In the genomic region with DNA sequence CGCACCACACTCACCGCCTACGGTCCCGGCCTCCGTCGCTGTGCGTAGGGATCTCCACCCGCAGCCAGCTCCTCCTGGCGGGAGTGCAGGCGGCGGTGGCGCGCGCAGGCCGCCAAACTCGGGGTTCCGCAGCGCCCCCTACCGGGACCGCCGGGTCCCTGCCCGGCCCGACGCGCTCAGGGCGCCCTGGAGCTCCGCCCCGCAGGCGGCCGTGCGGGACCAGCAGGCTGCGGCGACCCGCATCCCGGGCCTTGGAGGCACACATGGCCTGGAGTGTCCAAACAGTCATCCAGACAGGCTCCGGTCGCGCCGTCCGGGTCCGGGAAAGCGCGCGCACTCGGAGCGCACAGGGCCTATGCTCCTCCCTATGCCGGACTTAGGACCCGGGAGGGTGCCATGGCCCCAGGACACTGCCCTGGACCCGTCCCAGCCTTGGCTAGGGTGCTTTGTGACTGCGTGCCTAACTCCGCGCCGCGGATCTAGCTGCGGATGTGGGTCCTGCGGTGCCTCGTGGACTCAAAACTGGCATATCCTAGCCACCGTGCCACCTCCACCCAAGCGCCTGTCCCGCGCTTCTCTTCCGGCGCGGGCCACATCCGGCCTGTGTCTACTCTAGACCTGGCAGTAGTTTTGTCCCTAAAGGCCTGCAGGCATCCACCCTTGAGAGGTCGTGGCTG, we compare ENCODE assay signal across 8 mouse cellular contexts. TPM values are rescaled to one million over a fixed set of nuclear protein-coding genes. Genes with fewer than 3 reads are reported as not detected.
DNase-seq lines count a peak whose midpoint lies in the region; TF ChIP-seq lines count a peak whose summit lies in the region.

No protein-coding gene starts in this region.

- no peaks in the 10 kb centered on the region for H3K36me3 ChIP-seq in hindbrain, embryonic 10.5 days

- H3K4me1 ChIP-seq in cerebellum, adult 2 months (ENCODE audit: control insufficient read depth, insufficient read depth, low read length), result peaks cover 19% of the 10 kb centered on the region
- H3K4me1 ChIP-seq in hindbrain, embryonic 10.5 days (replicated peaks), result peaks cover 84% of the 10 kb centered on the region

- H3K9me3 ChIP-seq in hindbrain, embryonic 10.5 days, result 0 out of 2 replicates have a peak, but pooled peaks cover 2% of the 10 kb centered on the region

- TF ChIP-seq POLR2A in cerebellum, adult 2 months (IDR thresholded peaks at IDR 0.05; ENCODE audit: borderline replicate concordance, insufficient read depth, low read length), result peak; percentile 84

- peak; percentile 29 for DNase-seq in MEL-GATA-1-ER (ENCODE audit: extremely low read depth, low read depth)
- peak; percentile 86 to 92 for DNase-seq in cerebellum, adult 2 months
- peak; percentile 85 for DNase-seq in forelimb bud, embryonic 11.5 days (ENCODE audit: low read depth, low spot score)
- peak; percentile 89 for DNase-seq in hindbrain, embryonic 10.5 days (ENCODE audit: low spot score)
- peak; percentile 80 to 86 for DNase-seq in layer of hippocampus, postnatal 14 days (ENCODE audit: low spot score in 2 of 2)
- DNase-seq in lung, postnatal 10 days, result peak; percentile 84
- peak; percentile 90 for DNase-seq in ovary, postnatal 14 days (ENCODE audit: low spot score)
- DNase-seq in thymus, postnatal 14 days, result peak; percentile 88

- H3K4me3 ChIP-seq in cerebellum, adult 2 months (replicated peaks; ENCODE audit: insufficient read depth, low read depth, low read length), result peak overlapping the region; percentile 92
- H3K4me3 ChIP-seq in hindbrain, embryonic 10.5 days, result peak overlapping the region; percentile 70

- WGBS in cerebellum, adult 2 months, result under 1% methylated on average over 66 of the region's 66 CpGs
- under 1% methylated on average over 66 of the region's 66 CpGs for WGBS in hindbrain, embryonic 10.5 days

- H3K27ac ChIP-seq in cerebellum, adult 2 months (ENCODE audit: insufficient read depth, low read length), result peak overlapping the region; percentile 91
- H3K27ac ChIP-seq in hindbrain, embryonic 10.5 days, result peak overlapping the region; percentile 94

- H3K27me3 ChIP-seq in cerebellum, adult 2 months (ENCODE audit: control insufficient read depth, insufficient read depth, low read length), result no peaks in the 10 kb centered on the region
- peaks cover 33% of the 10 kb centered on the region for H3K27me3 ChIP-seq in hindbrain, embryonic 10.5 days (ENCODE audit: insufficient read depth, poor library complexity, severe bottlenecking)

- peak; percentile 65 for TF ChIP-seq CTCF in cerebellum, adult 2 months (IDR thresholded peaks at IDR 0.05; ENCODE audit: borderline replicate concordance, insufficient read depth, low read depth, low read length)

RNA-seq across cellular contexts. Expression of a gene that starts 3.0 kb away (rescaled TPM):
- polyA plus RNA-seq in cerebellum, adult 2 months (2012; rRNA removed), result 35.6 and 39.7 TPM in 2 replicates
- 28.5 and 33.1 TPM in 2 replicates for polyA plus RNA-seq in hindbrain, embryonic 10.5 days (2016; fragmentation: Nextera tagmentation; extraction: Ambion mirVana)
- total RNA-seq in layer of hippocampus, postnatal 14 days (2021), result 10 to 100 TPM; 14.5 to 16.3 TPM

Comparison
In these comparisons a context has a peak if more than half of its experiments do, and no peak if none do; other contexts are left out.
1. Peak in every context shown above with its lines: DNase-seq, H3K4me3 ChIP-seq and H3K27ac ChIP-seq.
2. DNase-seq: peak in every context shown above with its lines; median percentile 90 in ovary, postnatal 14 days; 89 in cerebellum, adult 2 months; 89 in hindbrain, embryonic 10.5 days; 88 in thymus, postnatal 14 days; 85 in forelimb bud, embryonic 11.5 days; 84 in lung, postnatal 10 days; 83 in layer of hippocampus, postnatal 14 days; 29 in MEL-GATA-1-ER.